Mouse (Mus musculus): Measurements from ENCODE around the gene Cfap77.

Gene Cfap77

DNA sequence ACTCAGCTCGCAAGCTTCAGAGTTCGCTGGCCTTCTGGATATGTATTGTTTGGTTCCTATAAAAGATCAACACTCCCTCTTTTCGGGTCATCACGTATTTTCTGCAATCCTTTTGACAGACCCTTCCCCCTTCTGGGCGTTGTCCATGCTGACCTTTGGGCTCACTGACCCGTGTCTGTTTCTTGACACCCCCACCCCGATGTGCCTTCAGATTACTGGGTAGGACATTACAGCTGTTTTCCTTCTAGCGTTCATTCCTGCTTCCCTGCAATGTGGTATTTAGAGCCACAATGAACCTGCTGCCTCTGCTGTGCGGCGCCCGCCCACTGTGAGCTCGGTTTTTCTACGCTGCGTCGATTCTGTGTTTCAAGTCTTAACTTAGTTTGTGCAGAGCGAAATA, 8.7 kb downstream of the Cfap77 start:
- no peak for DNase-seq

DNA sequence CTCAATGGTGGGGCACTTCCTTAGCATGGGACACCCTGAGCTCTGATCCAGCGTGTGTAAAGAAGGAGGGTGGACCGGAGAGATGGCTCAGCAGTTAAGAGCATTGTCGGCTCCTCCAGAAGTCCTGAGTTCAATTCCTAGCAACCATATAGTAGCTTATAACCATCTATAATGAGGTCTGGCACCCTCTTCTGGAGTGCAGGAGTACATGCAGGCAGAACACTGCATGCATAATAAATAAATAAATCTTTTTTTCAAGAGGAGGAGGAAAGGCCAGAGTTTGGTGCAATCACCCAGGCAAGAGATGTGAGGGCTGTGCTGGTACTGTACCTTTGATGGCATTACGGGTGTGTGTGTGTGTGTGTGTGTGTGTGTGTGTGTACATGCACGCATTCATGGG, 12.7 kb downstream of the Cfap77 start:
- no peak for DNase-seq

DNA sequence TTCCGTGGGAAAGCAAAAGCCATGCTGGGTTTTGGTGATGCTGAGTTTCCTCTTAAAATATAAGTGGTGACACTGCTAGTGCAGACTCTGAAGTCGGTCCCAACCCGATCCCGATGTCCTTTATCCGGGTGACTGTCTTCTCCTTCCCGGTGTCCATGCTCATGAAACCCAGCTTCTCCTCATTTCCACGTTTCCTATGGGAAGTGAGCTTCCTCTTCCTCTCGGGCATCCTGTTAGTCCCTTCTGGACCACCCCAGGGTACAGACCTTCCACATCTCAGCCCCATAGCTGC, 13.4 kb downstream of the Cfap77 start:
- DNase-seq, result no peak

DNA sequence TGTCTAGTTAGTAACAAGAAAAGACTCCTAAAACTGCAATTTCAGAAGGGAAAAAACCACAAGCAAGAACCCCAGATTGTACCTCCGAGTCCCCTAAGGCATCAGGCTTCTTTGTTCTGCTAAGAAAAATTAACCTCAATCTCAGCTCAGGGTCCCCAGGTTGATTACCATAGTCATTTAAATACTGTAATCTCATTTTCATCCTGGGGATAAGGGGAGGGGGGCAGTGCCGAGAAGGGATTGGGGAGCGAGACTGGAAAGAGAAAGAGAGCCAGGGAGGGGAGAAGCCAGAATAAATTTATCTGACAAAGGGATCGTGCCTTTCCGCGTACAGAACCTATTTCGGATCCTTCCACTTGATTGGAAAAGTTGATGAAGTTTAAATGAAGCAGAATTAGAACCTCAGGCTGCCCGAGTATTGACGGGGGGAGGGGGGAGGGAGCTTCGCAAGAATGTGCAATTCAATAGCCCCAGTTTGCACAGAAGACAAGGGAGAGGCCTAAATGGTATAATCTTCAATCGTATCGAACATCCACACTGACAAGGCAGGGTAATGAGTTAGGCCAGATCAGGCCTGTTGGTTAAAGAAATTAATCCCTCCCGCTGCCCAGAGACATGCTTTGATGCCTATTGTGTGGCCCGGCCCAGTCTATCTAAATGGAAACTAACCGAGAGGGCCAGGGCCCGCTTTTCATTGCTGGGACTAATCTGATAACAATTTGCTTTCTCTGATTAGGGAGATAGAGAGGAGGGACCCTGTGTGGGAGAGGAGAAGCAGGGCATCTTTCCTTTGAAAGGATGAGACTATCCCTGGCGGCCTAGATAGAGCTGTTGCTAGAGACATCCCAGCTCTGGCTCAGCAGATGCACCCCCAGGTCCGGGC, 14.0 kb downstream of the Cfap77 start:
- DNase-seq, result no peak

DNA sequence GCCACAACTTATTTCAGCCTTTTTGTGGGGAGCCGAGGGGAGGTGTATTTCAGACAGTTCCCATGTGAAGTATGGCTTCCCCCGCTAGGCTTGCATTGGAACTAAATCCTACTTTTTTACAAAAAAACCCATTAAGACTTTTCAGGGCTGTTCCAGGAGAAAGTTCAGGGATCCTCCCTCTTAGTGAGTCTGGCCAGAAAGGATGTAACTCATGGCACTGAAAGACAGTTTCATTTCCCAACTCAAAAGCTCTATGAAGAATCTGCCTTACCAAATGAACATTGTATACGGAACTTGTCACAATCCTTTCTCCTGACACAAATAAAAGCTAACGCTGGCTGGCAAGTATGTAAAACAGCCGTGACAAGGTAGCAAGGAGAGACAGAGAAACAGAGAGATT, 15.1 kb downstream of the Cfap77 start:
- no peak for DNase-seq

DNA sequence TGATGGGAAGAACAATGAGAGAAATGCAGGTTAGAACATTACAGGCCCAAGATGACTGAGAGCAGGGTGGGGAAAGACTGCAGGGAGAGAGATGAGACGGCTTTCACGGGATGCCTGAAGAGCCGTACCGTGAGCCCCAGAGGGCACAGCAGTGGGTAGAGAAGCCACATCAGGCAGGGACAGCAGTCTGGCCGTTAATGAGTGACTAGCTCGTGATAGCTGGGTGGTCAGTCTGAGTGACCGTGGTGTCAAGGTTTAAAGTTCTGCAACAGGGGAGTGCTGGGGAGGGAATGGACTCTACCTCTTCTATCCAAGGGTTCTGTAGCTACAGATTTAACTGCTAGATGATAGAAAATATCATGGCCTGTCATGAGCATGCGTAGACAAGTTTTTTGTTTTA, 19.2 kb downstream of the Cfap77 start:
- DNase-seq, result peak; percentile 79

DNA sequence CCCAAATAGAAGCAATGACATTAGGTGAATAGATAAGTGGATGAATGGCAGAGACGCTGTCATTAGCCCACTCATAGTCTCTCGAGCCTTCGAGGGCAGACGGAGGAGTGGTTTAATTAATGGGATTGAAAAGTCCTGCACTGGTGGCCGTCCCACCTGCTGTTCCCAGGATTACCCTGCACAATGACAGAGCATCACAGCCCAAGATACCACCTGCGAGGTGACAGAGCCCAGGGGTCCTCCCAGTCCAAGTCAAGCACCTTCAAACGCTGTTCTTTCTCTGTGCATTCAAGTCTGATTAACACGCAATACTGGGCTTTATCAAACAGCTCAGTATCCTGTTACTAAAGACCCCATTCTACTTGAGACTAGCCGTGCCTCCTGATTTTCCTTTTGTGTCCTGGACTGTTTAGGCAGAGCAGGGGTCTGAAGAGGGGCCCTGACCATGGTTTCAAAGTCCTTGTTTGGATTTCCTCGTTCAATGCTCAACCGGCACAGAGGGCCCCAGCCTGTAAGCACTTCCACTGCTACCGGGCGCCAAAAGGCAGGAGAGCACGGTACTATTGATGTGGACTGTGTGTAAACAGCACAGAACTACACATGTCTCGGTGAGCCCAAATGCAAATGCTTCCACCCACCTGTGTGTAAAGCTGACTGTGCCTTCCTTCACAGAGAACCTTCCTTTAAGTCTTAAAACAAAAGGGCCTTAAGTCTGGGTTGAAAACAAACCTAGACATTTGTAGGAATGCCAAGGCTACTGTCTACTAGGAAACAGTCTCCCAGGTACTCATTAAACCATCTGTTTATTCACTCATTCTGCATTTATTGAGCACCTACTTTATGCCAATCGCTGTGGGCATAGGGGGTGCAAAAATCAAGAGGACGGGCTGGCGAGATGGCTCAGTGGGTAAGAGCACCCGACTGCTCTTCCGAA, 20.1 kb downstream of the Cfap77 start:
- DNase-seq, result peak; percentile 32

DNA sequence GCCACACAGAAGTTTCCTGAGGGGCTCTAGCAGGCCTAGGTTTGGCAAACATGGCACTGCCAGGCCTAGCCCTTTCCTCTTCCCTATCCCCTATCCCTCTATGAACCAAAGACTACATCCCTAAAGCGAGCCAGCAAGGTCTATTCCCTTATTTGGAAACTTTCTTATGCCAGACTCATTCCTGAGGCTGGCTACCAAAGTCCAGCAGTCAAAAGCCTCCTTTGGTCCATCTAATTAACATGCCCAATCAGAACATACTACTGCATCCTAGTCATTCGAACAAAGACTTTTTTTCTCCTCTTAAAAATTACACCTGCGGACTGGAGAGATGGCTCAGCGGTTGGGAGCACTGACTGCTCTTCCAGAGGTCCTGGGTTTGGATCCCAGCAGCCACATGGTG, 22.9 kb downstream of the Cfap77 start:
- DNase-seq, result no peak

DNA sequence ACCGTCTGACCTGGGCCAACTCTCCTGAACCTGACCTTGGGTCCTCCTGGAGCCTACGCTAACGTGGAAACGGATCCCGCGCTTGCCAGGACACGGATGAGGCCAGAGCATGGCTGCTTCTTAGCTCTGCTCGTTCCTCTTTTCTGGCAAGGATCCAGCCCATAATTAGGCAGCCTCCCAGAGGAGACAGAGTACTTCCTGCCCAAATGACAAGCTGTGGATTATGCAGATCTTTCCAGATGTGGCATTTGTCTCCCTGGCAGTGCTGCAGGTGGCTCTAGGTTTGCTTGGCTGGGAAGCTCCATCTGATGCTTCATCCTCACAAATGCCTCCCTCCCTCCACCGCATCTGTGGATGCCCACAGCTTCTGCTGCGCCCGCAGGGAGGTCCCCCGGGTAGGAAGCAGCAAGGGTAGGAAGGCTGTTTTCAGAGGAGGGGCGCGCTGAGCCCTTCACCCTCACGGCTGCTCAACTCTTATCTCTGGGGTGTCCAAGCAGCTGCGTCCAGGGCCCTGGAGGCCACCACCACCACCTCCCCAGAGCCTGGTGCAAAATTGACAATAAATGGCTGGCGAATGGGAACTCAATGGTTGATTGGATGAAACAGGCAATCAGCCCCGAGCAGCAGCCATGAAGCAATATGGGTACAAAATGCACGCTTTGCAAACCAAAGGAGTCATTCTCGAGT, 24.7 kb downstream of the Cfap77 start:
- peak; percentile 30 for DNase-seq

DNA sequence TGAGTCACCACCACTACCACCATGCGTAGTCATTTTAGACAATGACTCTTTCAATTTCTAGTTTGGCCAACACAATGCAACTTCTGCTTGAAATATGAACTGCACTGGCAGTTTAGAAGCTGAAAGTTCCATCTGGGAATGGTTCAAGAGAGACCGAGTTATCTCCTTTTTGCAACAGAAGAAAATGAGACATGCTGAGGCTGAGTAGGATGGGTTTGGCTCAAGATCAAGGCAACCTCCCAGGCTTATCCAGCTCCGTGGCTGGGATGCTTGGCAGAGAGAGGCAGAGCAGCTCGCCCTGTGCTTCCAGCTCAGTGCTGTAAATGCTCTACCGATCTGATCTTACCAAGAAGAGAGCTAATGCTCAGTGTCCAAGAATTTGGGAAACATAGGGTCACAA, 29.6 kb downstream of the Cfap77 start:
- DNase-seq, result no peak

DNA sequence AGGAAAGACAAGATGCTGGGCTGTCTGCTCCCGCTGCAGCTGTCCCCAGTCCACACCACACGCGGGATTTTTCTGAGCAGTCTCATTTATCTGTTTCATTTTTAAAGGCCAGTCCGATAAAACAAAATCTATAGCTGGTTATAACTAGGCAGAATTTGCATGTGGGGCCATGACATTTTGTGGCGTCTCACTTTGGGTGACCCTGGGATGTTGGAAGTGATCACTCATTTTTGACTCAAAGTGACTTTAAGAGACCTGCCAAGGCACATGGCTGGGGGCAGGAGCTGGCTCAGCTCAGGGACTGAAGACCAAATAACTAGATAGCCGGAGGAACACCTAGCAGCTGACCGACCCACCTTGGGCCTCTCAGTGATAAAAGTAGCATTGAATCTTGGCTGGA, 31.9 kb downstream of the Cfap77 start:
- DNase-seq, result no peak

DNA sequence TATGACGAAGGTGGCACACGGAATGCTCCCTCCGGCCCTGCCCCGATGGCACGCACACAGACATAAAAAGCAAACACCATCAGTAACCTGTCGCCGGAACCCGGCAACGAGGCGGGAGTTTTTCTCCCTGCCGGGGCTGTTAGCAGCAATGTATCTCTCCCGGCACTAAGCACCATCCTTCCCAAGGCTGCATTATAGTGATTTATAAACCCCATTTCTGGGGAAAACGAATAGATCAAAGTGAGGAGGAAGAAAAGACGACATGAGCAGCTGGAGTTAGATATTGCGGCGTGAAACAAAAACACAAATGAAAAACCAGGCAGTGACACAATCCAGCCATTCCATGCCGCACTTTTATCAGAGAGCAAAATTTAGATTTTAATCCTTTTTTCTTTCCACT, 33.8 kb downstream of the Cfap77 start:
- DNase-seq, result no peak

DNA sequence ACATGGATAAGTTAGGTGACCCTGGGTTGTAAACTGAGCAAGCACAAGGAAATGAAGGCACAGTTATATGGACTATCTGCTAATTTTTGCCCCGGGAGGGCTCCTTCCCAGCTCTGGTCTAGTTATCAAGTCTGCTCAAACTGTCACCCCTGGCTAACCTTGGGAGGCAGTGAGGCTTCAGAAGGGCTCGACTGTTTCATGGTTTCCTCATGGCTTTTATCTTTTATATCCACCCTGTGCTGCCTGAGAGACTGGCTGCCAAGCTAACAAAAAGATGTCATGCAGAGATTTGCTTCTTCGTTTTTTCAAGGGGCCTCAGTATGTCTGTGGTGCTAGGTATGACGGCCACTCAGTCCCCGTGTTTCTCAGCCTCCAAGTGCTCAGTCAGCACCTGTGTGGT, 36.2 kb downstream of the Cfap77 start:
- no peak for DNase-seq

DNA sequence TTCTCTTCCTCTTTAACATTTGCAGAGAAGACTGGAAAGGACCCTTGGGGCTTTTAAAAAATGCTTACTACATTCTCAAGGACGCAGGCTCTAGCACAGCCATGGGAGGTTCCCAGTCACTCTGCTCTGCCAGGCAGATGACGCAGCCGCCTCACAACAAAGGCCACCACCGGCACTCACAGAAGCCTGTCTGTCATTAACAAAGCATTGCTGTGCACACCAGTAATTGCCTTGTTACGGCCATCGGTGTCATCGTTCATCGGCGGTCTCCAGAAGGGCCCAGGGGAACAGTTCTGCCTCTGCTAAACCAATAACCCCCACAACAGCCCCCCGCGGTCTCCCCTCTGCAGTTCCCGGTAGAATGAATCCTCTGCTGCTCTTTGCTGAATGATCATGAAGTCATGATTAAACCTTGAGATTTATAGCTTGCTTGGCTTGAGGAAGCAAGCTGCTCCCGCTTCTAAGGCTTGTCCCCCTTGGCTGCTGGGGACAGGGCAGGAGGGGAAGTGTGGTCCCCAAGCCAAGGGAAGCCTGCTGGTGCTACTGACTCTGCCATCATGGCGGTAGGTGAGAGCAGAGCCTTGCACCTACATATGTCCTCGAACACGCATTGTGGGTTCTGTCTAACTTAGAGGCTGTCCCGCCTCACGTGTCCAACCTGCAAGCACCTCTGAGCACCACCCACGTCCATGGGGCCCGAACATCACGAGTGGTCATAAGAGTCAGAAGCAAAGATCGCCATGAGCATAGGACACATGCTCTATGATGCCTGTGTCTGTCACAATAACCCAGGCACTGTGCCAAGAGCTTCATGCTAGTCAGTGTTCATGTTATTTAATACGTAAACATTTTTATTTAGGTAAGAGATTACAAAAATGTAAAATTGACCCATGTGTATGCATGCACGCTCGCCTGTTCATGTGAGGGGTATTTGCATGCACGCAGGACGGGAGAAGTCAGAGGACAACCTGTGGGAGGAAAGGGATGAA, 38.0 kb downstream of the Cfap77 start:
- DNase-seq, result no peak

DNA sequence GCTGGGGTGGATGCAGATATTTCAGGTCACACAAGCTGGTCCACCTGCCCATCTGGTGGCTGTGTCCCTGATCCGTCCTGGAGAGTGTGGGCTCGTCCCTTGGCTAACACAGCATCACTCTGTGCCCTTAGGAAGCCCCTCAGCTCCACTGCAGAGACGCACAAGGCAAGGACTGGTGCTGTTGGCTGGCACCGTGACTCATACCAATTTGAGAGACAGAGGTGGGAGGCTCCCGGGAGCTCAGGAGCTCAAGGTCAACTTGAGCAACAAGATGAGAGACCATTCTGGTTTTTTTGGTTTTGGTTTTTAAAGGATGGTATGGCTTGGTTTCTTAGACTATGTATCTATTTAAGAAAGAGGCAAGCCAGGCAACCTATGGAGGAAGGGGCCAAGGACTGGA, 42.3 kb downstream of the Cfap77 start:
- DNase-seq, result no peak

DNA sequence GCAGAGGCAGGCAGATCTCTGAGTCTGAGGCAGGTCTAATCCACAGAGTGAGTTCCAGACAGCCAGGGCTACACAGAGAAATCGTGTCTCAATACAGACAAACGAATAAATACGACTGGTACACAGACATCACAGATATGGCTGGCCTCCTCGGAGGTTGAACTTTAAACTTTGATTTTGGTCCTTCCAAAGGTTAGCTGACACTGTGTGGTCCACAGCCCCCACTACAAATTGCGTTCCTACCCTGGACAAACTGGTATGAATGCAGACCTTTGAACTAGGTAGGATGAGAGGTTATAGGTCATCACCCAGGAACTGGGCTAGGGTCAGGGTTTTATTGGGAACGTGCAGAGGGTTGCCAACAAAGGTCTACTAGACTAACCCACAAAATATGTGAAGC, 47.2 kb downstream of the Cfap77 start:
- DNase-seq, result no peak

DNA sequence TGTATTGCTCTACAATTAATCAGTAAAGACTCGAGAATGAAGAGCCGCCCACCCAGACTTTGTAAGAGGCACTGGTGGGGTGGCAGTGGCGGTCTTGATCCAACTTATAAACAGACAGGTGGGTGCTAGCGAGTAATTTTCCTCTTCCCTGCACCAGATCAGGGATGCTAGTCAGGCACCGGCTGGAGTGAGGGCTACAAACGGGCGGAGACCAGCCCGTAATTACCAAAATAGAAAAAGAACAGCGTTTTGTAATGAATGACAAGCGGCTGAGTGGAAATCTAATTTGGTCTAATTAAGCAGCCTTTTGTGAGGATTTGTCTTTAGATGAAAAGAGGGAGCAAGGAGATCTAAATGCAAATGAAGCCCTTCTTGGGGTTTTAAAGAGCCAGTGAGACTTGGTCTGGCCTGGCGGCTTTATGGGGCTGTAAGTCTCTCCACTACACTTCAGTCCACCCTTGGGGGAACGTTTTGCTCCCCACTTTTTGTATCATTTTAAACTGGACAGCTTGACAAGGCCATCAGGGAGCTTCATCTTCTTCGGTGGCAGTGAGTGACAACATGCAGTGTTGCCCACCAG, 48.3 kb downstream of the Cfap77 start:
- no peak for DNase-seq

DNA sequence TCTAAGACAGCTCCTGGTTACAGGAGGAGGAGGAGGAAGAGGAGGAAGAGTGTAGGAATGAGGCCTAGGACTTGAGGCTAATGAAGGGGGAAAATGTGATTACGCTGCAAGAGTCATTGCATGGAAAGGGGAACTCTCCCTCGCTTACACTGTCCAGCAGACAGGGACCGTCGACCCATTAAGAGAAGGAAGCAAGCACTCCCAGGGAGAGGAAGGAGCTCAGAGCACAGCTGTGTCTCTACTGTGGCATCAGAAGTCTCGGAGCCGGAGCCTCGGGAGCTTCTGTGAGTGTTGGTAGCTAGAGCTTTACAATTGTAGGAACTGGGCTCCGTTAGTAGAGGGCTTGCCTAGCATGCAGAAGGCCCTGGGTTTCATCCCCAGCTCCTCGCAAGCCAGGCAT, 50.8 kb downstream of the Cfap77 start:
- no peak for DNase-seq

DNA sequence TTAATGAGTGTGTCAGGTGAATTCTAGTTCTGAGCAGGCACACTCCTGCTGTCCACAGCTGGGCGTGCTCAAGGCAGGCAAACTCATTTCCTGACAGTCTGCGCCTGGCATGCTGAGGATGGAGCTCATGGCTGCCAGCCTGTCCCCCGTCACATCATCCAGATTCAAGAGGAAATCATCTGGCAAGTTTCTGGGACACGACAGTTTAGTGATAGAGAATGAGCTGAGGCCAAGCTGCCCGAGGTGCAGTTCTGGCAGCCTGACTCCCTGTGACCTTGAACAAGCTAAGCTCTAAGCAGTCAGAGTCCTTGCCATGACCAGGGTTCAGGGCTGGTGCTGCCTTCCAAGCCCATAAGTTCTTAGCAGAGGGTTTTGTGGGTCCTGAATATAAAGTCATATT, 56.6 kb downstream of the Cfap77 start:
- no peak for DNase-seq

DNA sequence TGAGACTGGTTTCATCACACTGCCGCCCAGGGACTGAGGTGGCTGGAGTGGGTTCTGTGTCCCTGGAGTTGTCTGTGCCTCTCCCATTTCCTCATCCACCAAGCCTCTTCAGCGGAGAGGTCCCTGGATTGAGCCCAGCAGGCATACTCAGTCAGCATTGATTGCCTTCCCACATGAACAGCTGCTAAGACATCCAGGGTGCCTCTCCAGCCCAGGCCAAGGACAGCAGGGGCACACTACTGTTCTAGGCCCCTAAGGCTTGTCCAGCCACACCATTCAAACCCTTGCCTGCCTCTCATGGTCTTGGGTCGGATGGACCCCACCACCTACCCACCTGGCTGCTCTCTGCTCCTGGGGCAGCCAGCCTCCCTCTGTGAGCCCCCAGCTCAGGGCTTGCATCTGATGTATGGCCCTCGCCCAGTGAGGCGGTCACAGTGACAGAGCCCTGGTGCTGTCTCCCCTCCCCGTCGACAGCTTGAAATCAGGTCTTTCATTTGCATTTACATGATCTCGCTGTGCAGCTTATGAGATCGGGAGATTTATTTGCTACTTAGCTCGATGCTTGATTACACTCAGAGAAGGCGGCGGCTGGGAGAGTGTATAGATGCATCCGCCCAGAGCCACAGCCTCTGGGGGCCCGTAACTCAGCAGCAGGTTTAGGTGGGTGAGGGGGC, 57.6 kb downstream of the Cfap77 start:
- DNase-seq, result no peak

DNA sequence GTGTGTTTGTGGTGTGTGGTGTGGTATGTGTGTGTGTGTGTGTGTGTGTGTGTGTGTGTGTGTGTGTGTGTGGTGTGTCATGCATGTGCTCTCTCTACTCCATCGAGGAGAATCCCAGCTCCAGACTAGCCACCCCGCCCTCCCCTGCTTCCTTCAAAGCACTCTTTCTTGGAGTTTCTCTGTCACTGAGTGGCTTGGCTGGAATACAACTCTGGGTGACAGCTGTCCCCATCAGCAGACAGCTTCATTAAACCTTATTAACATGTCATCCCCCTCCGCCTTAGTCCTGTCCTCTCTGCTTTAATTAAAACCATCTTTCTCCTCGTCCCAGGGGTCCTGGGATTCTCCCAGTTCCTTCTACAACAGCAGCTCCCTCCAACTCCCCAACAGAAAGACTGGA, 59.4 kb downstream of the Cfap77 start:
- no peak for DNase-seq

Data from kidney, postnatal 14 days (tissue).